Mouse (Mus musculus) left cerebral cortex, postnatal 10 days (tissue): Measurements from ENCODE around the gene Cdk2ap2. TPM values are rescaled to one million over a fixed set of nuclear protein-coding genes. Genes with fewer than 3 reads are reported as not detected.

Experiments used
- DNase-seq, 2 experiments: peaks; one replicate each; pipeline ENCODE4 v3.0.0; 2021 to 2022; ENCODE audit warnings: low spot score in 2 of 2, mixed read lengths in 1 of 2; ENCODE audit errors: extremely low spot score in 1 of 2
- intact Hi-C: fragments of 180-260 bp; cut with DNase I; formaldehyde crosslinking; loops from one replicate; pipeline ENCODE4 v1.15.1; 2025
- total RNA-seq, 2 experiments: library from RNA; stranded (reverse); gene quantifications; 2 replicates each; pipeline ENCODE4 v1.2.3; 2021

Cdk2ap2 gene
- total RNA-seq, 2 experiments from 2014 or later = 20.4 to 21.6 TPM

GRCm38 (mm10) chr19:4144550-4145498, 47.8 kb downstream of the Cdk2ap2 start:
- intact Hi-C loops = no loop called here
- peak in 1 of 2 experiments; percentile 67 for DNase-seq

GRCm38 (mm10) chr19:4145936-4146335, 49.0 kb downstream of the Cdk2ap2 start:
- intact Hi-C loops = no loop called here
- DNase-seq = no peak

- intact Hi-C loops = no loop called here
- no peak for DNase-seq
Observed at GRCm38 (mm10) chr19:4146366-4147021, 49.5 kb downstream of the Cdk2ap2 start.

GRCm38 (mm10) chr19:4147022-4147405, 50.0 kb downstream of the Cdk2ap2 start:
- intact Hi-C loops = no loop called here
- no peak for DNase-seq

- no peak for DNase-seq
- intact Hi-C loops = no loop called here
Observed at GRCm38 (mm10) chr19:4147782-4148490, 51.0 kb downstream of the Cdk2ap2 start.

- intact Hi-C loops = no loop called here
- DNase-seq = peak; percentile 90 to 97
Observed at GRCm38 (mm10) chr19:4148491-4148806, 51.5 kb downstream of the Cdk2ap2 start, which contains the start of gene Coro1b. TSS of gene Coro1b (plus strand) at chr19:4148619.

Other genes starting within 250 kb of the Cdk2ap2 start
- gene Chka, start 245.4 kb upstream of the Cdk2ap2 start, total RNA-seq = 10 to 100 TPM; 77.3 to 93.0 TPM
- 10 to 100 TPM; 14.2 to 22.4 TPM for gene Tcirg1, start 190.0 kb upstream of the Cdk2ap2 start, total RNA-seq
- gene Ndufs8, start 184.4 kb upstream of the Cdk2ap2 start, total RNA-seq = 100 to 1,000 TPM; 123 to 130 TPM
- 1 to 10 TPM; 1.5 to 1.7 TPM for gene Aldh3b1, start 167.4 kb upstream of the Cdk2ap2 start, total RNA-seq
- 10 to 100 TPM; 15.0 to 16.3 TPM for gene Unc93b1, start 162.0 kb upstream of the Cdk2ap2 start, total RNA-seq
- not detected for gene Aldh3b3, start 138.5 kb upstream of the Cdk2ap2 start, total RNA-seq
- gene Aldh3b2, start 124.9 kb upstream of the Cdk2ap2 start, total RNA-seq = 1 to 10 TPM; 2.3 to 2.4 TPM
- gene Acy3, start 110.6 kb upstream of the Cdk2ap2 start, total RNA-seq = 1 to 10 TPM; 1.7 to 1.8 TPM
- not detected for gene Tbx10, start 104.4 kb upstream of the Cdk2ap2 start, total RNA-seq
- 10 to 100 TPM in 1 of 2 experiments, 1 to 10 TPM in 1; 9.7 to 11.2 TPM for gene Nudt8, start 96.6 kb upstream of the Cdk2ap2 start, total RNA-seq
- 1 to 10 TPM in 1 of 2 experiments, under 1 TPM in 1; 0.81 to 1.4 TPM for gene Gm49405, start 96.6 kb upstream of the Cdk2ap2 start, total RNA-seq
- 1 to 10 TPM; 3.3 to 4.1 TPM for gene Doc2g, start 93.9 kb upstream of the Cdk2ap2 start, total RNA-seq
- gene Ndufv1, start 84.4 kb upstream of the Cdk2ap2 start, total RNA-seq = 100 to 1,000 TPM; 209 to 221 TPM
- 100 to 1,000 TPM; 226 to 232 TPM for gene Gstp1, start 59.2 kb upstream of the Cdk2ap2 start, total RNA-seq
- gene Gstp2, start 51.2 kb upstream of the Cdk2ap2 start, total RNA-seq = 10 to 100 TPM; 21.7 to 24.2 TPM
- not detected for gene Gstp3, start 37.6 kb upstream of the Cdk2ap2 start, total RNA-seq
- not detected for gene Cabp2, start 15.6 kb upstream of the Cdk2ap2 start, total RNA-seq
- gene Pitpnm1, start 2.8 kb downstream of the Cdk2ap2 start, total RNA-seq = 100 to 1,000 TPM; 234 to 237 TPM
- gene Aip, start 28.7 kb downstream of the Cdk2ap2 start, total RNA-seq = 10 to 100 TPM; 74.2 to 83.5 TPM
- not detected for gene Gpr152, start 42.6 kb downstream of the Cdk2ap2 start, total RNA-seq
- gene Cabp4, start 46.9 kb downstream of the Cdk2ap2 start, total RNA-seq = under 1 TPM in 1 of 2 experiments, not detected in 1; 0.24 TPM
- 10 to 100 TPM; 80.4 to 92.7 TPM for gene Coro1b, start 51.4 kb downstream of the Cdk2ap2 start, total RNA-seq
- 1 to 10 TPM in 1 of 2 experiments, under 1 TPM in 1; 0.65 to 2.0 TPM for gene Ptprcap, start 56.4 kb downstream of the Cdk2ap2 start, total RNA-seq
- gene Rps6kb2, start 66.2 kb downstream of the Cdk2ap2 start, total RNA-seq = 10 to 100 TPM; 34.1 to 35.0 TPM
- gene Carns1, start 78.3 kb downstream of the Cdk2ap2 start, total RNA-seq = 1 to 10 TPM; 3.1 to 3.5 TPM
- 1 to 10 TPM; 2.0 to 3.5 TPM for gene Tbc1d10c, start 94.1 kb downstream of the Cdk2ap2 start, total RNA-seq
- 100 to 1,000 TPM; 331 to 336 TPM for gene Ppp1ca, start 94.9 kb downstream of the Cdk2ap2 start, total RNA-seq
- 1 to 10 TPM; 8.9 to 9.3 TPM for gene Rad9a, start 104.5 kb downstream of the Cdk2ap2 start, total RNA-seq
- gene Clcf1, start 117.1 kb downstream of the Cdk2ap2 start, total RNA-seq = 1 to 10 TPM; 1.5 to 1.7 TPM
- gene AC109138.7, start 117.2 kb downstream of the Cdk2ap2 start, total RNA-seq = not detected
- 10 to 100 TPM; 12.8 to 16.2 TPM for gene Pold4, start 134.7 kb downstream of the Cdk2ap2 start, total RNA-seq
- gene Ssh3, start 172.0 kb downstream of the Cdk2ap2 start, total RNA-seq = 10 to 100 TPM; 49.5 to 55.1 TPM
- gene Ankrd13d, start 186.0 kb downstream of the Cdk2ap2 start, total RNA-seq = 10 to 100 TPM; 87.8 to 91.7 TPM
- 100 to 1,000 TPM; 146 to 154 TPM for gene Grk2, start 209.0 kb downstream of the Cdk2ap2 start, total RNA-seq